Mouse (Mus musculus) bone marrow macrophage, adult 2 months (primary cell): ENCODE results near the gene BC147527.
"Not testable (repeated sequence)": the region's sequence is repeated elsewhere in the genome, so short reads cannot be mapped to it uniquely, and the experiment has no call there.

Source experiments
- CTCF ChIP-seq: IDR thresholded peaks from 2 replicates; pipeline ENCODE4 v1.5.1; 2012; ENCODE audit warnings: low read depth, mild to moderate bottlenecking, low read length, moderate library complexity
- POLR2A ChIP-seq: IDR thresholded peaks from 2 replicates; pipeline ENCODE4 v1.6.1; 2012; ENCODE audit warnings: mild to moderate bottlenecking, low read depth, low read length, borderline replicate concordance

GRCm38 (mm10) chr13:120259718-120260117 is 40.5 kb upstream of the BC147527 start:
- not testable (repeated sequence) for TF ChIP-seq CTCF, POLR2A
